Comparison of ENCODE assay signal across 27 mouse cellular contexts in genomic region chr2:93591706-93592105, GRCm38 (mm10). TPM values are rescaled to one million over a fixed set of nuclear protein-coding genes. Genes with fewer than 3 reads are reported as not detected.
"Had no signal": no experiment of that assay in that cellular context is flagged by ENCODE, and none has a peak within 500 bp of the region (broad histone marks: within the 10 kb centered on the region; RNA-seq: fewer than 3 reads in every experiment).

No protein-coding gene starts in this region.

- H3K4me3 ChIP-seq: liver, embryonic 13.5 days; liver, embryonic 15.5 days; lung, embryonic 15.5 days; megakaryocyte, embryonic 14.5 days; midbrain, embryonic 13.5 days; midbrain, embryonic 15.5 days; neural tube, embryonic 12.5 days had no signal

- H3K4me1 ChIP-seq: liver, embryonic 13.5 days; liver, embryonic 15.5 days; lung, embryonic 15.5 days; megakaryocyte, embryonic 14.5 days; midbrain, embryonic 15.5 days had no signal

- H3K9me3 ChIP-seq: liver, embryonic 13.5 days; liver, embryonic 15.5 days; lung, embryonic 15.5 days; megakaryocyte, embryonic 14.5 days; midbrain, embryonic 13.5 days; midbrain, embryonic 15.5 days; neural tube, embryonic 12.5 days had no signal

- H3K9ac ChIP-seq: liver, embryonic 13.5 days; liver, embryonic 15.5 days; liver, postnatal 0 days; lung, embryonic 15.5 days; midbrain, embryonic 13.5 days; midbrain, embryonic 15.5 days; neural tube, embryonic 12.5 days had no signal

- H3K4me2 ChIP-seq: liver, embryonic 13.5 days; liver, embryonic 15.5 days; lung, embryonic 15.5 days; midbrain, embryonic 11.5 days; midbrain, embryonic 13.5 days; midbrain, embryonic 15.5 days; neural tube, embryonic 12.5 days had no signal

- DNase-seq: liver, embryonic 13.5 days; liver, postnatal 0 days; lung, adult 2 months; lung, postnatal 14 days; lung, postnatal 36 days; right cerebral cortex, postnatal 14 days; right cerebral cortex, postnatal 4 days; spleen, adult 18-20 months; thymus, adult 18-20 months; thymus, postnatal 14 days; thymus, postnatal 4 days had no signal

- H3K27me3 ChIP-seq: liver, embryonic 13.5 days; liver, embryonic 15.5 days; lung, embryonic 15.5 days; midbrain, embryonic 15.5 days; neural tube, embryonic 12.5 days had no signal

- H3K36me3 ChIP-seq: liver, embryonic 13.5 days; liver, embryonic 15.5 days; lung, embryonic 15.5 days; midbrain, embryonic 13.5 days; midbrain, embryonic 15.5 days; neural tube, embryonic 12.5 days had no signal

- ATAC-seq: liver, postnatal 0 days; lung, postnatal 0 days; midbrain, embryonic 13.5 days had no signal

- H3K27ac ChIP-seq: liver, embryonic 13.5 days; liver, embryonic 15.5 days; lung, embryonic 15.5 days; macrophage; midbrain, embryonic 13.5 days; midbrain, embryonic 15.5 days; neural tube, embryonic 12.5 days had no signal

RNA-seq across cellular contexts. Expression of gene Gm10803, which starts 31.3 kb away (rescaled TPM):
- polyA plus RNA-seq: liver, embryonic 13.5 days; liver, embryonic 15.5 days; liver, postnatal 0 days; lung, adult 2 months; lung, embryonic 15.5 days; lung, postnatal 0 days; macrophage; midbrain, embryonic 11.5 days; midbrain, embryonic 13.5 days; midbrain, embryonic 15.5 days; midbrain, postnatal 0 days; neural tube, embryonic 12.5 days; neural tube, embryonic 14.5 days; small intestine, adult 2 months; stomach, embryonic 14.5 days; stomach, embryonic 16.5 days; thymus, postnatal 0 days; urinary bladder, adult 2 months had no signal

RNA-seq across cellular contexts. Expression of gene Alx4, which starts 50.5 kb away (rescaled TPM):
- polyA plus RNA-seq: liver, postnatal 0 days; lung, postnatal 0 days; macrophage; small intestine, adult 2 months; stomach, embryonic 14.5 days had no signal
